Mouse (Mus musculus): ENCODE data around the gene Baiap2l1. TPM values are rescaled to one million over a fixed set of nuclear protein-coding genes. Genes with fewer than 3 reads are reported as not detected.
"Not testable (repeated sequence)": the region's sequence is repeated elsewhere in the genome, so short reads cannot be mapped to it uniquely, and the experiment has no call there.

Baiap2l1 gene
- 1 to 10 TPM in 2 of 4 experiments, under 1 TPM in 2; 0.61 to 1.3 (median 0.89) TPM for total RNA-seq (2022)

GRCm38 (mm10) chr5:144357881-144358591 lies at the start of gene Baiap2l1:
TSS of gene Baiap2l1 (minus strand) at chr5:144358112.
- peak; percentile 8 to 12 for DNase-seq (ENCODE audit: low spot score in 2 of 2)

DNA sequence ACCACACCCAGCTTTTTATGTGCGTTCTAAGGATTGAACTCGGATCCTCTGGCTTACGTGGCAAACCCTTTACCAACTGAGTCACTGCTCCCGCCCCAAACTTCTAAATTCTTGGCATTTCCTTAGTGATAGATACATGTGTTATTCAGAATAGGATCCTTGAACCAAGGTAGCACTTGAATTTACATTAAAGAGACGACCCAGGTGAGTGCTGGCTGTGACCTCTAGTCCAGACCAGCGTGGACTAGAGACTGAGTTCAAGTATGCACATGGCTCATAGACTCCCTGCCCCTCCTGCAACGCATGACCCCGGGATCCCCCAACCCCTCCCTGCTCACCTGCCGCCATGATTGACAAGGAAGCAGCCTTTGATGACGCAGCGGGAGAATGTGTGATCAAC lies 48.3 kb upstream of the Baiap2l1 start:
- DNase-seq (ENCODE audit: low spot score in 2 of 2), result no peak

DNA sequence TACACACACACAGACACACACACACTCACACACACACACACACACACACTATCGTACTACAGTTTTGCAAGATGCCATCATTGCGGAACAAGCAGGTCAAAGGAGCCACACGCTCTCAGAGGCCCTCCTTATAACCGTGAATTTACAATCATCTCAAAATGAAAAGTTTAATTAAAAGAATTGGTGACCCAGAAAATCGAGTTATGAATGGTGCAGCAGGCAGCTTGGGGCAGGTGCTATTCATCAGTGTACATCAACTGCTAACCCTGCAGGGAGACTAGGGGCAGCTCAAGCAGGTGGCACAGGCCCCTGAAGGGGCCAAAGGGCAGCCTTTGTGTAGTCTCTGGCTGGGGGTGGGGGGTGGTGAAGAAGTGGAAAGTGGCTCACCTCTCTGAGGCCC lies 42.9 kb upstream of the Baiap2l1 start:
- DNase-seq (ENCODE audit: low spot score in 2 of 2), result no peak

GRCm38 (mm10) chr5:144397566-144397965 lies 39.7 kb upstream of the Baiap2l1 start:
- no peak for DNase-seq (ENCODE audit: low spot score in 2 of 2)

- no peak for DNase-seq (ENCODE audit: low spot score in 2 of 2)
These were observed 36.2 kb upstream of the Baiap2l1 start for GRCm38 (mm10) chr5:144394142-144394541.

DNA sequence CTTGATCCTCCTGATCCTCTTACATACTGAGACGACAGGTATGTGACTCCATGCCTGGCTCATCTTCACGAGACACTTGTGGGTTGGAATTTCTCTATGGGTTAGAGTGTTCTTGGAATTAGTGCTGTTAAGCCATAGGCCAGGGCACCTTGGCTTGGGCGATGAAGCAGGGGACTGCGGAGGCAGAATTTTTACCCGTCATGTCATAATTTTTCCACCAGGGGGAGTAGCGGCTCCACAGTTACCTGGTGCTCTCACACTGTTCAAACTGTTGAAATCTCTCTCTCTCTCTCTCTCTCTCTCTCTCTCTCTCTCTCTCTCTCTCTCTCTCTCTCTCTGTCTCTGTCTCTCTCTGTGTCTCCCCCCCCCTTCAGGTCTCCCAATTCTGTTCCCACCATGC lies 29.9 kb upstream of the Baiap2l1 start:
- peak in 1 of 2 experiments; percentile 58 for DNase-seq (ENCODE audit: low spot score in 2 of 2)

DNA sequence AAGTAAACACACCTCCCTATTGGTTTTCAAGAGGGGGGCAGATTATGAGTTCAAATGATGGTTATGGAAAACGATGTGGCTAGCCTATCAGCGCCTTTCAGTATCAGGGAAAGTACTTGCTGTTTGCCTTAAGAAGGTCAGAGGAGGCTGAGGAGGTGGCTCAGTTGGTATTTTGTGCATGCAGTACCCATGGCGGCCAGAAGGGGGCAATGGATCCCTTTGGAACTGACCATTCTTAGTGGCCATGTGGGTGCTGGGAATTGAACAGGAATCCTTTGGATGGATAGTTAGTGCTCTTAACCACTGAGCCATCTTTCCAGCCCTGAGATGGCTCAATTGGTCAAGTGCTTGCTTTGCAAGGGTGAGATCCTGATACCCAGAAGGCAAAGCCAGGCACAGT lies 26.0 kb upstream of the Baiap2l1 start:
- DNase-seq (ENCODE audit: low spot score in 2 of 2), result no peak

DNA sequence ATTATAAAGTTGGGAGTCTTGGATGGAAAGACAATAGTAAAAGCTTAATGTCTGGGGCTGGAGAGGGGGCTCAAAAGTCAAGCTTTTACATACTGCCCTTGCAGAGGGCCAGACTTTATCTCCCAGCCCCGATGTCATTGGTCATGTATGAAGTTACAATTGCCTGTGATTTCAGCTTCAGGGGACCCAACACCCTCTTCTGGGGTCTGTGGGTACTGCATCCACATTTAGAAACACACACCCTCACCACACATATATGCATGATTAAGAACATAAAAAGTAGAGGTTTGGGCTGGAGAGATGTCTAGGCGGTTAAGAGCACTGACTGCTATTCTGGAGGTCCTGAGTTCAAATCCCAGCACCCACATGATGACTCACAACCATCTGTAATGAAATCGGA lies 23.9 kb upstream of the Baiap2l1 start:
- DNase-seq (ENCODE audit: low spot score in 2 of 2), result no peak

GRCm38 (mm10) chr5:144380689-144381088 lies 22.8 kb upstream of the Baiap2l1 start:
- DNase-seq (ENCODE audit: low spot score in 2 of 2), result no peak

- no peak for DNase-seq (ENCODE audit: low spot score in 2 of 2)
These were observed 21.5 kb upstream of the Baiap2l1 start for GRCm38 (mm10) chr5:144379431-144379830.

GRCm38 (mm10) chr5:144372885-144373284 lies 15.0 kb upstream of the Baiap2l1 start:
- no peak for DNase-seq (ENCODE audit: low spot score in 2 of 2)

GRCm38 (mm10) chr5:144372177-144372576 lies 14.3 kb upstream of the Baiap2l1 start:
- DNase-seq (ENCODE audit: low spot score in 2 of 2), result no peak

DNA sequence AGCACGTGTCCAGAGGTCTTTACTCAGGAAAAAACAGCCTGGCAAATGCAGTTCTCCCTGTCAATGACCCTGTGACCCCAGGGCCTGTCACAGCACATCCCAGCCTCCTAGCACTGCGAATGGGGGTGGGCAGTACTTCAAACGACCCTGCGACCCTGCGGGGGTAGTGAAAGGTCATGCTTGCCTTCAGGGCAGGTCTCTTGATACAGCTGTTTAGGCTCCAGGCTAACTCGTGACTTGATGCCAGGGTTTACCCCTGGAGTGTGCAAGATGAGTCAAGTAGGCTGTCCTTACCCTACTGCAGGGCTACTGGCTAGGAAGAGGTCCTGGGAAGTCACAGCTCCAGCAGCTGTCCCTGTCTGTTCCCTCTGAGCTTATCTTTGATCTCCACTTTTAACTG lies 13.1 kb upstream of the Baiap2l1 start:
- DNase-seq (ENCODE audit: low spot score in 2 of 2), result no peak

- DNase-seq (ENCODE audit: low spot score in 2 of 2), result no peak
These were observed 10.8 kb upstream of the Baiap2l1 start for GRCm38 (mm10) chr5:144368661-144369205.

DNA sequence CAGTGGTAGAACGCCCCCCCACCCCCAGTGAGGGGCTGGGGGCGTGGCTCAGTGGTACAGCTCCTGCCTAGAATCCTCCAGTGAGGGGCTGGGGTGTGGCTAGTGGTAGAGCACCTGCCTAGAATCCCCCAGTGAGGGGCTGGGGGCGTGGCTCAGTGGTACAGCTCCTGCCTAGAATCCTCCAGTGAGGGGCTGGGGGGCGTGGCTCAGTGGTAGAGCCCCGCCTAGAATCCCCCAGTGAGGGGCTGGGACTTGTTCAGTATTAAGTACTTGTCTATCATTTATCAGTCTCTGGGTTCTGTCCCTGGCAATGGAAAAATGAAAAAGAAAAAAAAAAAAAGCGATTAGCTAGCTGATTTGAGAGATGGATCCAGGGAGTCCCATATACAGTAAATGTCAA lies 8.6 kb upstream of the Baiap2l1 start:
- not testable (repeated sequence) for DNase-seq (ENCODE audit: low spot score in 2 of 2)

- no peak for DNase-seq (ENCODE audit: low spot score in 2 of 2)
These were observed 6.9 kb upstream of the Baiap2l1 start for GRCm38 (mm10) chr5:144364680-144365357.

GRCm38 (mm10) chr5:144360346-144360745 lies 2.4 kb upstream of the Baiap2l1 start:
- DNase-seq (ENCODE audit: low spot score in 2 of 2), result no peak

GRCm38 (mm10) chr5:144359886-144360285 lies 2.0 kb upstream of the Baiap2l1 start:
- DNase-seq (ENCODE audit: low spot score in 2 of 2), result no peak

- DNase-seq (ENCODE audit: low spot score in 2 of 2), result no peak
These were observed 643 bp upstream of the Baiap2l1 start for GRCm38 (mm10) chr5:144358592-144358917.

DNA sequence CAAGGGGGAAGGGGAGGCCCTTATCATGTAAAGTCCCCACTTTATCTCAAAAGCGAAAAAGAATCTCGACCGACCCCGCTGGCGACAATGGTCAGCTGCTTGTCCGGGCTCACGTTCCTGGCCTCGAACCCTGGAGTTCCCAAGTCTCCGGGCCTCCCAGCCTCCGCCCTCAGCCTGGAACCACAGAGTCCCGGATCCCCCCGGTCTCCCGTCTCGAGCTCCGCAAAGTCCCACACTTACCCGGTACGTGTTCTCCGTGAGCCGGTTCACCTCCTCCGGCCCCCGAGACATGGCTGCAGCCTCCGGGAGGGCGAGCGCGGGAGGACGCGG lies 396 bp downstream of the Baiap2l1 start:
- DNase-seq (ENCODE audit: low spot score in 2 of 2), result no peak

DNA sequence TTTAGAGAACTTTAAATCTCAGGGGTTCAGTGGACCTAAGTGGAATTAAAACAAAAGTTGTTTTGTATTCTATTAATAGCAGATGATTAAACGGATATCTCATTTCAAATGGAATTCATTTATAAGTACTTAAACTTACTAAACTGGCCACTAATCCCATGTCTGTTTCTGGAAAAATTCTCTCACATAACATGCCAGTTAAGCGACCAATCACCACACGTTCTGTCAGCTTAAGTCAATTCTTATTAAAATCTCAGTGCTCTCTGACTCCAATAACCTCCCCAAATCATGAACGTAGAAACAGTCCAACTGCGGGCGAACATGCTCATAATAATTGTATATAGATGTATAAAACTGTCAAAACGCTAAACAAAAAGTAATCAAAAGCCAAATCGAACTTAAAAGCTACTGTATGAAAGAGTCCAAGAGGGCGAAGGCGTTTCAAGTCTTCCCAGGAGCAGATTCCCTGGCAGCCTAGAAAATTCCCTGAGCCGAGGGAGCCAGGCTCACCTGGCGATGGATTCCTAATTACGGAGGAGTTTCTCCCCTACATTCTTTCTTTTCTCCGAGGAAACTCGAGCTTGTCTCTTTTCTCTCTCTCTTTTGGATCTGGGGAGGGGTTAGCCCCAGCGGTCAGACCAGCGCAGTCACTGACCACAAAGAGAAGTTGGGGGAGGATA lies 996 bp downstream of the Baiap2l1 start:
- no peak for DNase-seq (ENCODE audit: low spot score in 2 of 2)

GRCm38 (mm10) chr5:144352250-144353047 lies 5.5 kb downstream of the Baiap2l1 start:
- DNase-seq (ENCODE audit: low spot score in 2 of 2), result no peak
